Mouse (Mus musculus) erythroblast, embryonic 14.5 days (primary cell): ENCODE data around the gene Wdr27.

Experiments
- GATA1 ChIP-seq: IDR thresholded peaks from 2 replicates; pipeline ENCODE4 v1.6.1; 2012; ENCODE audit warnings: low read length, inconsistent platforms, mixed read lengths
- TAL1 ChIP-seq: IDR thresholded peaks from 3 replicates; pipeline ENCODE4 v1.6.1; 2012; ENCODE audit warnings: low read length, inconsistent platforms, mixed read lengths

DNA sequence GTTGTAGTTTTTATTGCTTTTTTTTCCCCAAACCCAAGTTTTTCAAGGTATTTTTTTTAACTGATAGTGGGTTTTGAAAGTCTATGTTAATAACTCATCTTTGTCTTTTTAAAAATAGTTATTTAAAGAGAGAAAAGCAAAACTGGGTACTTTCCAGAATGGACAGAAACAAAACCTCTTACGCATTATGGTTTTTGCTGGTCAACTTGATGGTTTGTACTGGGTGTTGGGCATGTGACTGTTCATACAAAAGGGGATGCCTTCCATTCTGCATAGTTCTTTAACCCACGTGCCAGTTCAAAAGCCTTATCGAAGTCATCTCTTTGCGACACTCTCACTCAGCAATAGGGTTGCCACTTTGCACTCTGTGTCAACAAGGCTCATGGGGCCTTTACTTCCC lies 147.9 kb downstream of the Wdr27 start:
- TF ChIP-seq GATA1 (no peak), TAL1 (no peak)
